Mouse (Mus musculus): ENCODE data around the gene Rsph3a. TPM values are rescaled to one million over a fixed set of nuclear protein-coding genes. Genes with fewer than 3 reads are reported as not detected.
"Not testable (repeated sequence)": the region's sequence is repeated elsewhere in the genome, so short reads cannot be mapped to it uniquely, and the experiment has no call there.

Rsph3a gene
- total RNA-seq, 2 experiments from 2014 or later = 40.8 to 42.8 TPM

DNA sequence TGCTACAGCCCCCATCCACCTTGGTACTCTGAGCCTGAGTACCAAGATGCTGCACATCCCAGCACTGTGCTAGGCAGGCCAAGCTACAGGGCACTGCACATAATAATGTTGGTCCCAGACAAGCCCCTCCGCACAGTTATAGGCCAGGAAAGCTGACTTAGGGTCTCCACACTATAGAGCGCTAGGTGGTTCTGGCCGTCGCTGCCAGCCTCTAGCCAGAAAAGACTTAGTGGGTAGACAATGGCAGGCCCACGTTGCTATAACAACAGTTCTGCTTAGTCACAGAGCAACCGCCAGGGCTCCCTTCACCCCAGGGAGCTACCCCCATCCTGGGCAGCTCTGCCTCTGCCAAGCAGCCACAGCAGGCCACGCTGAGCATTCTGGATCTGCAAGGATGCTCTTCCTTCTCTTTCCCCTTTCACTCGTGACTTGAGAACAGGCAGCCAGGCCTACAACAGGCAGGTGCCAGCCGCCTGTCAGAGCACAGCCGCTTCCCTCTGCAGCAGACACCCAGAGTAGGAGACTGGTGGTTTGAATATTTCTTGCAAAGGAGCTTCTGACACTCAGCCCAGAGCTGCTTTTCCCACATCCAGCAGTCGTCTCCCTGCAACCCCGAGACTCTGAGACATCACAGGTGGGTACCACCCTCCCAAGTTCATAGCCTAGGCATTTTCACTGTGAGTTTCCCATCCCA lies 82.2 kb downstream of the Rsph3a start:
- intact Hi-C loops (cut with DNase I) = not testable (repeated sequence)

More for the DNA sequence above, 82.2 kb downstream of the Rsph3a start:
- DNase-seq = not testable (repeated sequence)

Other genes with a start within 250 kb of the Rsph3a start
- 100 to 1,000 TPM in 1 of 2 experiments, 10 to 100 TPM in 1; 99.0 to 108 TPM for gene Fndc1, start 118.3 kb upstream of the Rsph3a start, total RNA-seq (2021)
- 1 to 10 TPM; 2.6 to 3.0 TPM for gene Tagap, start 19.6 kb upstream of the Rsph3a start, total RNA-seq (2021)
- gene Gm49673, start 202.2 kb downstream of the Rsph3a start, total RNA-seq (2021) = not detected
- gene Rnaset2a, start 202.5 kb downstream of the Rsph3a start, total RNA-seq (2021) = 10 to 100 TPM; 23.4 to 27.6 TPM
- 10 to 100 TPM; 14.6 to 15.6 TPM for gene Fgfr1op, start 219.9 kb downstream of the Rsph3a start, total RNA-seq (2021)

Measured in heart, postnatal 10 days (tissue).